ENCODE assay signal across 7 mouse cellular contexts in the genomic region with DNA sequence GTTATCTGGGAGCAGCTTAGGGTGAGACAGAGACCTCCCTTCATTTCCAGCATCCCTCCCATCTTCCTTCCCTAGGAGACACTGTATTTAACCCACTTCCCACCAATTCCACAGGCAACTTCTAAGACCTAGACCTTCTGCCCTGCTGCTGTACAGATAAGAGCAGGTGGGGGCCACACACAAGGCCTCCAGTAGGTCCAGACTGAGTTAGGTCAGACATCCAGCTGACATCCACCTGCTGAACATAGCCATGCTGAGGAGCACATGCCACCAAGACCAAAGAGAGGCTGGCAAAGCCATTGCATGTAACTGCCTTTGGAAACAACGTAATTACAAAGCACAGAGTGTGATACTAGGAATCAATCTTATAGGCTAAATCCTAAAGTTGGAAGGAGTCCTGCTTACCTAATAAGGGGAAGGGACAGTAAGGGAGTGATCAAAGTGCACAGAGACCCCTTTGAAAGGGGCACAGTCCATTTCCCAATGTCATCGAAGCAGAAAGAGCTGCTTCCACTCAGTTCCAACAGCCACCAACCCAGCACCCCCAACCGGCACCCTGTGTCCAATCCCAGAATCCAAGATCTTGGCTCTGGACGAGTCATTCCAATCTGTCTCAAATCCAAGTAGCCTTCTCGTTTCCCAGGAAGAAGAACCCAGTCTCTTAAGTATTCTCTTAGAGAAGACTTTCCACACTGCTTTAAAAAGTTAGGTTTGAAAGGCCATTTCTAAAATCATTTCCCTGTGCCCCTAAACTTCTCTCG. TPM values are rescaled to one million over a fixed set of nuclear protein-coding genes. Genes with fewer than 3 reads are reported as not detected.
DNase-seq lines count a peak whose midpoint lies in the region; ATAC-seq and TF ChIP-seq lines count a peak whose summit lies in the region.

No protein-coding gene starts in this region.

- H3K36me3 ChIP-seq in embryonic facial prominence, embryonic 14.5 days (ENCODE audit: control insufficient read depth, insufficient read depth, low read length), result 0 out of 2 replicates have a peak, but pooled peaks cover 6% of the 10 kb centered on the region
- H3K36me3 ChIP-seq in intestine, embryonic 14.5 days (ENCODE audit: control insufficient read depth, insufficient read depth, low read length), result no peaks in the 10 kb centered on the region
- H3K36me3 ChIP-seq in midbrain, postnatal 0 days (ENCODE audit: insufficient read depth, low read length), result no peaks in the 10 kb centered on the region

- H3K4me3 ChIP-seq in embryonic facial prominence, embryonic 14.5 days (ENCODE audit: low read depth, low read length), result peak overlapping the region; percentile 94
- peak overlapping the region; percentile 83 for H3K4me3 ChIP-seq in intestine, embryonic 14.5 days (ENCODE audit: low read depth, low read length)
- peak overlapping the region; percentile 95 for H3K4me3 ChIP-seq in midbrain, postnatal 0 days (ENCODE audit: low read depth, low read length)

- TF ChIP-seq CTCF in midbrain, postnatal 0 days (IDR thresholded peaks at IDR 0.05), result no peak

- WGBS in embryonic facial prominence, embryonic 14.5 days, result 25% methylated on average over 6 of the region's 6 CpGs
- 37% methylated on average over 6 of the region's 6 CpGs for WGBS in intestine, embryonic 14.5 days
- WGBS in midbrain, postnatal 0 days, result 15% methylated on average over 6 of the region's 6 CpGs

- H3K27ac ChIP-seq in embryonic facial prominence, embryonic 14.5 days (replicated peaks; ENCODE audit: low read depth, low read length), result peak overlapping the region; percentile 80; the same call in 1 of the 2 replicates
- no peak overlapping the region for H3K27ac ChIP-seq in intestine, embryonic 14.5 days (ENCODE audit: low read depth)
- no peak overlapping the region for H3K27ac ChIP-seq in midbrain, postnatal 0 days (ENCODE audit: low read depth, low read length)

- ATAC-seq in embryonic facial prominence, embryonic 14.5 days (ENCODE audit: low read depth), result no peak
- ATAC-seq in intestine, embryonic 14.5 days (replicated peaks; ENCODE audit: low FRiP score, low TSS enrichment, low read depth), result no peak
- no peak for ATAC-seq in midbrain, postnatal 0 days (ENCODE audit: low FRiP score)

- peak; percentile 34 for DNase-seq in left cerebral cortex, postnatal 4 days
- no peak for DNase-seq in left cerebral cortex, postnatal 36 days (ENCODE audit: low spot score in 2 of 2)
- DNase-seq in embryonic facial prominence, embryonic 14.5 days (ENCODE audit: low spot score), result no peak
- no peak for DNase-seq in intestine, embryonic 14.5 days (ENCODE audit: low spot score)
- no peak for DNase-seq in midbrain, postnatal 0 days (ENCODE audit: low spot score)
- no peak for DNase-seq in ovary, postnatal 36 days (ENCODE audit: low spot score)
- no peak for DNase-seq in spleen, postnatal 10 days (ENCODE audit: low spot score in 2 of 2)

- no peaks in the 10 kb centered on the region for H3K9me3 ChIP-seq in embryonic facial prominence, embryonic 14.5 days (ENCODE audit: control insufficient read depth, low read length)
- no peaks in the 10 kb centered on the region for H3K9me3 ChIP-seq in intestine, embryonic 14.5 days (ENCODE audit: control insufficient read depth, low read length)
- no peaks in the 10 kb centered on the region for H3K9me3 ChIP-seq in midbrain, postnatal 0 days (ENCODE audit: low read length)

- peak overlapping the region; percentile 67 for H3K4me2 ChIP-seq in embryonic facial prominence, embryonic 14.5 days (ENCODE audit: low read depth, low read length)
- peak overlapping the region; percentile 64 for H3K4me2 ChIP-seq in intestine, embryonic 14.5 days (ENCODE audit: low read length)
- peak overlapping the region; percentile 87 for H3K4me2 ChIP-seq in midbrain, postnatal 0 days (ENCODE audit: low read depth, low read length, poor library complexity, severe bottlenecking)

- no peaks in the 10 kb centered on the region for H3K27me3 ChIP-seq in embryonic facial prominence, embryonic 14.5 days (replicated peaks; ENCODE audit: control insufficient read depth, insufficient read depth, low read length)
- H3K27me3 ChIP-seq in intestine, embryonic 14.5 days (replicated peaks; ENCODE audit: control insufficient read depth, insufficient read depth, low read length), result no peaks in the 10 kb centered on the region
- H3K27me3 ChIP-seq in midbrain, postnatal 0 days (ENCODE audit: insufficient read depth, low read length), result no peaks in the 10 kb centered on the region

- H3K9ac ChIP-seq in embryonic facial prominence, embryonic 14.5 days (ENCODE audit: low read depth, low read length), result peak overlapping the region; percentile 97
- peak overlapping the region; percentile 96 for H3K9ac ChIP-seq in intestine, embryonic 14.5 days (ENCODE audit: low read length)
- peak overlapping the region; percentile 98 for H3K9ac ChIP-seq in midbrain, postnatal 0 days (replicated peaks; ENCODE audit: low read length, poor library complexity, severe bottlenecking)

- intact Hi-C loops in left cerebral cortex, postnatal 4 days (cut with DNase I), result no loop called here
- intact Hi-C loops in left cerebral cortex, postnatal 36 days (cut with DNase I), result loop anchor here (5.0 kb wide), 1 partner anchor 36 kb away; no protein-coding TSS in a partner anchor

- peaks cover 15% of the 10 kb centered on the region for H3K4me1 ChIP-seq in embryonic facial prominence, embryonic 14.5 days (ENCODE audit: control insufficient read depth, insufficient read depth, low read length)
- H3K4me1 ChIP-seq in intestine, embryonic 14.5 days (replicated peaks; ENCODE audit: control insufficient read depth, insufficient read depth, low read length), result peaks cover 21% of the 10 kb centered on the region; the same call in 1 of the 2 replicates
- peaks cover 9% of the 10 kb centered on the region for H3K4me1 ChIP-seq in midbrain, postnatal 0 days (ENCODE audit: insufficient read depth, low read length)

RNA-seq across cellular contexts. Expression of gene Agpat3, which starts 1.3 kb away (rescaled TPM):
- total RNA-seq in left cerebral cortex, postnatal 4 days (2021), result 100 to 1,000 TPM; 169 to 181 TPM
- total RNA-seq in left cerebral cortex, postnatal 36 days (2021), result 100 to 1,000 TPM; 269 to 279 TPM
- 83.2 and 86.1 TPM in 2 replicates for polyA plus RNA-seq in embryonic facial prominence, embryonic 14.5 days (2014; fragmentation: Nextera tagmentation; extraction: Ambion mirVana)
- 38.1 and 59.2 TPM in 2 replicates for polyA plus RNA-seq in intestine, embryonic 14.5 days (2014; fragmentation: Nextera tagmentation; extraction: Ambion mirVana)
- 106 and 137 TPM in 2 replicates for total RNA-seq in midbrain, postnatal 0 days (2014; rRNA removed)
- 91.7 and 96.8 TPM in 2 replicates for polyA plus RNA-seq in midbrain, postnatal 0 days (2015; fragmentation: Nextera tagmentation; extraction: Ambion mirVana)
